Mouse (Mus musculus): ENCODE results near the gene Cd3eap.

DNA sequence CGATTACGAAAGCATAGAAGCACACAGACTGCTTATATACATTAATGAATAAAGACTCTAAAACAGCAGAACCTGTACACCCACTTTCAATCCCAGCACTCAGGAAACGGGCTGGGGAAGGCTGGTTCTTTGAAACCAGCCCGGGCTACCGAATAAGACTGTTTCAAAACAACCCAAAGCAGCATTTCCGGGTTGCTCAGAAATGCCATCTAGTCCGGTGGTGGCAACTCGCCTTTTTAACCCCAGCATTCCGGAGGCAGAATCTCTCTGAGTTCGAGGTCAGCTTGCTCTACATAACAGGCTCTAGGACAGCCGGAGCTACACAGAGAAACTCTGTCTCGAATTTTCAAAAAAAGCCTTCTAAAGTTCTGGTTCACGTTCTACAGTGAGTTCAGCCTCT, 649 bp downstream of the Cd3eap start:
- TF ChIP-seq POLR2A (IDR thresholded peaks at IDR 0.05; ENCODE audit: control insufficient read depth, low read depth, low read length): no peak
- TF ChIP-seq CTCF (IDR thresholded peaks at IDR 0.05; ENCODE audit: control insufficient read depth, insufficient read depth, insufficient replicate concordance, low read depth, low read length): no peak

Data from testis, adult 2 months (tissue).